Mouse (Mus musculus) stomach, embryonic 16.5 days (tissue): ENCODE measurements around the gene Hyls1. TPM values are rescaled to one million over a fixed set of nuclear protein-coding genes. Genes with fewer than 3 reads are reported as not detected.

ENCODE experiments used
- ATAC-seq: fragments of 200-750 bp; cut with Nextera tagmentation; 2 replicates; pipeline ENCODE4 v1.8.0; 2017; ENCODE audit warnings: moderate number of reproducible peaks, moderate TSS enrichment; ENCODE audit not compliant: insufficient read depth, low FRiP score
- H3K27ac ChIP-seq: fragments of 300-500 bp; sonication (generic); 2 replicates; pipeline ENCODE4 v1.5.1; 2014; ENCODE audit warnings: low read length
- H3K27me3 ChIP-seq: fragments of 300-500 bp; sonication (generic); 2 replicates; pipeline ENCODE4 v1.6.1; 2014; ENCODE audit warnings: low read length, control low read depth, mixed read lengths; ENCODE audit not compliant: control insufficient read depth, insufficient read depth
- H3K36me3 ChIP-seq: fragments of 300-500 bp; sonication (generic); 2 replicates; pipeline ENCODE4 v1.6.1; 2014; ENCODE audit warnings: low read length; ENCODE audit not compliant: control insufficient read depth, insufficient read depth
- H3K4me1 ChIP-seq: fragments of 300-500 bp; sonication (generic); 2 replicates; pipeline ENCODE4 v1.6.1; 2014; ENCODE audit warnings: low read length, control low read depth, mixed read lengths; ENCODE audit not compliant: control insufficient read depth, insufficient read depth
- H3K4me2 ChIP-seq: fragments of 300-500 bp; sonication (generic); 2 replicates; pipeline ENCODE4 v1.6.1; 2014; ENCODE audit warnings: low read depth, low read length, mixed read lengths
- H3K4me3 ChIP-seq: fragments of 300-500 bp; sonication (generic); replicated peaks from 2 replicates; pipeline ENCODE4 v1.5.1; 2014; ENCODE audit warnings: mild to moderate bottlenecking, low read length
- H3K9ac ChIP-seq: fragments of 300-500 bp; sonication (generic); 2 replicates; pipeline ENCODE4 v1.6.1; 2014; ENCODE audit warnings: low read length
- H3K9me3 ChIP-seq: fragments of 300-500 bp; sonication (generic); replicated peaks from 2 replicates; pipeline ENCODE4 v1.6.1; 2016; ENCODE audit warnings: low read length, control low read depth; ENCODE audit not compliant: control insufficient read depth
- WGBS: fragments of 180-500 bp; shearing (Covaris S2); extraction: QIAGEN DNeasy Blood & Tissue Kit; methylation state at CpG from one replicate; pipeline ENCODE4 v1.1.7; 2014; 5-methylcytosine and 5-hydroxymethylcytosine counted together
- polyA plus RNA-seq: library from polyadenylated mRNA; unstranded; fragments of >200 nt; fragmentation: Nextera tagmentation; extraction: Ambion mirVana; gene quantifications from 2 replicates; pipeline ENCODE4 v1.2.1, GENCODE M21; 2015

Hyls1 gene
- polyA plus RNA-seq, 1 experiment from 2014 or later: 10.4 TPM

- 69% methylated on average over 9 of the region's 9 CpGs for WGBS
- Histone ChIP-seq H3K4me2 (no peak overlapping the region), H3K36me3 (no peaks in the 10 kb centered on the region), H3K27me3 (no peaks in the 10 kb centered on the region), H3K4me3 (no peak overlapping the region), H3K4me1 (no peaks in the 10 kb centered on the region), H3K9me3 (no peaks in the 10 kb centered on the region), H3K9ac (no peak overlapping the region), H3K27ac (no peak overlapping the region)
- no peak for ATAC-seq
These were observed 23.5 kb downstream of the Hyls1 start for GRCm38 (mm10) chr9:35546745-35547144.

- Histone ChIP-seq H3K4me1 (no peaks in the 10 kb centered on the region), H3K36me3 (no peaks in the 10 kb centered on the region), H3K9ac (no peak overlapping the region), H3K4me3 (no peak overlapping the region), H3K9me3 (no peaks in the 10 kb centered on the region), H3K4me2 (no peak overlapping the region), H3K27me3 (no peaks in the 10 kb centered on the region), H3K27ac (no peak overlapping the region)
- no peak for ATAC-seq
- WGBS: 72% methylated on average over 12 of the region's 12 CpGs
These were observed 24.5 kb downstream of the Hyls1 start for GRCm38 (mm10) chr9:35545704-35546103.

DNA sequence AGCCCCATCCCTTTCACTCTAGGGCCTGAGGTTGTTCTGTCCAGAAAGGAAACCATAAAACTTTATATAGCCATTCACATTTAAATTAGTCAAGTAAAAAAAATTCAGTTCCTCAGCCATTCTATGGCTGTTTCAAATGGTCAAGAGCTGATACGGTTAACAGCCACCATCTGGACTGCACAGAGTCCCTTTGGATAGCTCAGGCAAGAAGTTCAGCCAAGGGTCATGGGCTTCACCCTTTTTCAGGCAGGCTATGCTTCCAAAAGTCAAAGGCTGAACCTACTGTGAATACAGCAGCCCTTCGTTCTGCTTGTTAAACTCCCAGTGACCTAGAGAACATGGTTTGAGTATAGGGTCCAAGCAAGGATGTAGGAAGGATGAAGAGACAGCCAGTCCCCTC, 25.5 kb downstream of the Hyls1 start:
- Histone ChIP-seq H3K27ac (no peak overlapping the region), H3K27me3 (no peaks in the 10 kb centered on the region), H3K4me2 (no peak overlapping the region), H3K9me3 (no peaks in the 10 kb centered on the region), H3K4me3 (no peak overlapping the region), H3K36me3 (no peaks in the 10 kb centered on the region), H3K9ac (no peak overlapping the region), H3K4me1 (no peaks in the 10 kb centered on the region)
- WGBS: 73% methylated on average over 2 of the region's 2 CpGs
- ATAC-seq: no peak

- 79% methylated on average over 14 of the region's 14 CpGs for WGBS
- Histone ChIP-seq H3K4me2 (no peak overlapping the region), H3K36me3 (no peaks in the 10 kb centered on the region), H3K9me3 (no peaks in the 10 kb centered on the region), H3K4me3 (no peak overlapping the region), H3K4me1 (no peaks in the 10 kb centered on the region), H3K27ac (no peak overlapping the region), H3K27me3 (no peaks in the 10 kb centered on the region), H3K9ac (no peak overlapping the region)
- ATAC-seq: no peak
These were observed 26.9 kb downstream of the Hyls1 start for GRCm38 (mm10) chr9:35543099-35543860.

GRCm38 (mm10) chr9:35541941-35542340, 28.3 kb downstream of the Hyls1 start:
- no peak overlapping the region for H3K9ac ChIP-seq
- no peak overlapping the region for H3K4me2 ChIP-seq
- no peak overlapping the region for H3K4me3 ChIP-seq
- H3K27me3 ChIP-seq: no peaks in the 10 kb centered on the region
- no peak for ATAC-seq
- H3K27ac ChIP-seq: no peak overlapping the region
- H3K36me3 ChIP-seq: no peaks in the 10 kb centered on the region
- H3K9me3 ChIP-seq: no peaks in the 10 kb centered on the region
- no peaks in the 10 kb centered on the region for H3K4me1 ChIP-seq
- 66% methylated on average over 6 of the region's 6 CpGs for WGBS

DNA sequence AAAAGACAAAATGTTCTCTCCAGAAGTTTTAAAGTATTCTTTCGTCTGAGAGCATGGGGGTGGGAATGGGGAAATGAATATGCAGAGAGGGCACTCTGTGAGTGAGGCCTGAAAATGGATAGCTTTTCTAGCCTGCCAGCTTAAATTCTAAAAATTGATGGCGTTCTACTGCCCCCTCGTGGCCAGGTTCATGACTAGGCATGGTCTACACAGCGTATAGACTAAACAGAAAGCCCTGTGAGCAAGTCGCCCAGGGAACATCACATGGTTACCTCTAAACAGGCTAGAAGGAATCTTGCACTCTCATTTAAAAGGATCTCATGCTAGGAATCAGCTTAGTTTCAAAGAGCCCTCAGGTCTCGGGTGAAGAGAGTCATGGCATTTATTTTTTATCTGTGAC, 28.7 kb downstream of the Hyls1 start:
- WGBS: 8% methylated on average over 6 of the region's 6 CpGs
- no peaks in the 10 kb centered on the region for H3K9me3 ChIP-seq
- no peak overlapping the region for H3K4me2 ChIP-seq
- H3K4me1 ChIP-seq: no peaks in the 10 kb centered on the region
- H3K9ac ChIP-seq: no peak overlapping the region
- H3K4me3 ChIP-seq: no peak overlapping the region
- no peak overlapping the region for H3K27ac ChIP-seq
- H3K27me3 ChIP-seq: no peaks in the 10 kb centered on the region
- no peaks in the 10 kb centered on the region for H3K36me3 ChIP-seq
- peak; percentile 53; the same call in 1 of the 2 replicates for ATAC-seq

GRCm38 (mm10) chr9:35541024-35541423, 29.2 kb downstream of the Hyls1 start:
- H3K9ac ChIP-seq: no peak overlapping the region
- no peak overlapping the region for H3K27ac ChIP-seq
- no peak overlapping the region for H3K4me2 ChIP-seq
- 0 out of 2 replicates have a peak, but pooled peaks have one; percentile 43 for ATAC-seq
- 76% methylated on average over 5 of the region's 5 CpGs for WGBS
- no peaks in the 10 kb centered on the region for H3K4me1 ChIP-seq
- H3K9me3 ChIP-seq: no peaks in the 10 kb centered on the region
- no peaks in the 10 kb centered on the region for H3K27me3 ChIP-seq
- no peak overlapping the region for H3K4me3 ChIP-seq
- no peaks in the 10 kb centered on the region for H3K36me3 ChIP-seq

- Histone ChIP-seq H3K27me3 (no peaks in the 10 kb centered on the region), H3K9ac (no peak overlapping the region), H3K4me2 (no peak overlapping the region), H3K4me3 (no peak overlapping the region), H3K36me3 (no peaks in the 10 kb centered on the region), H3K9me3 (no peaks in the 10 kb centered on the region), H3K4me1 (no peaks in the 10 kb centered on the region), H3K27ac (no peak overlapping the region)
- 60% methylated on average over 13 of the region's 13 CpGs for WGBS
- no peak for ATAC-seq
These were observed 31.0 kb downstream of the Hyls1 start for GRCm38 (mm10) chr9:35539001-35539750.

DNA sequence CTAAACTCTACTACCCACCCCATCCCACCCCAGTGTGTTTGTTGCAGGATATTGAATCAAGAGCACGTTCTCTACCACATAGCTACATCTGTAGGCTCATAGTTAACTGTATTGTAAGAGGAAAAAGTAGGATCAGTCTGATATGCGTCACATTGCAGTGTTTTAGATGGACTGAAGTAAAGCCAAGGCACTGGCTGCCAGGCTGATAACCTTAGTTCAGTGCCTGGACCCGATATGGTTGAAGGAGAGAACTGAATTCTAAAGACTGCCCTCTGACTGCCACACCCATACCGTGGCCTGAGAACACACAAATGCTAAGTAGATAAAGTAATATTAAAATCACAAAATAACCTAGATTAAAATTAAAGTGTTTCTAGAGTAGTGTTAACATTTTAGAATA, 34.3 kb downstream of the Hyls1 start:
- ATAC-seq: no peak
- H3K27ac ChIP-seq: no peak overlapping the region
- no peaks in the 10 kb centered on the region for H3K9me3 ChIP-seq
- WGBS: 68% methylated on average over 4 of the region's 4 CpGs
- H3K36me3 ChIP-seq: no peaks in the 10 kb centered on the region
- no peak overlapping the region for H3K4me3 ChIP-seq
- no peak overlapping the region for H3K4me2 ChIP-seq
- H3K27me3 ChIP-seq: no peaks in the 10 kb centered on the region
- no peak overlapping the region for H3K9ac ChIP-seq
- no peaks in the 10 kb centered on the region for H3K4me1 ChIP-seq
